Mouse (Mus musculus) T-helper 2 cell (primary cell): Measurements from ENCODE around the gene Rps15.

Source experiments
- in situ Hi-C: fragments of 300-600 bp; cut with MboI, MseI; formaldehyde crosslinking; loops from one replicate; pipeline ENCODE4 v1.15.1; 2025; ENCODE audit warnings: high pct_unique_total_duplicates

Rps15 gene

GRCm38 (mm10) chr10:80315315-80315714 is 23.1 kb downstream of the Rps15 start:
- in situ Hi-C loops, result no loop called here

- in situ Hi-C loops, result no loop called here
Measured at GRCm38 (mm10) chr10:80316359-80316781, 24.1 kb downstream of the Rps15 start.

GRCm38 (mm10) chr10:80317011-80317410 is 24.8 kb downstream of the Rps15 start:
- in situ Hi-C loops, result no loop called here

- in situ Hi-C loops, result no loop called here
Measured at GRCm38 (mm10) chr10:80320340-80320760, 28.1 kb downstream of the Rps15 start, which contains the start of gene 2310011J03Rik. TSS of gene 2310011J03Rik (minus strand) at chr10:80320537.

GRCm38 (mm10) chr10:80321014-80321669 is 28.9 kb downstream of the Rps15 start:
- in situ Hi-C loops, result no loop called here

GRCm38 (mm10) chr10:80321670-80322581 is 29.7 kb downstream of the Rps15 start:
- in situ Hi-C loops, result no loop called here

GRCm38 (mm10) chr10:80322811-80323211 is 30.6 kb downstream of the Rps15 start:
- in situ Hi-C loops, result no loop called here

- in situ Hi-C loops, result no loop called here
Measured at GRCm38 (mm10) chr10:80323261-80324119, 31.2 kb downstream of the Rps15 start.

- in situ Hi-C loops, result no loop called here
Measured at GRCm38 (mm10) chr10:80324120-80325037, 32.1 kb downstream of the Rps15 start.

GRCm38 (mm10) chr10:80325045-80325444 is 32.8 kb downstream of the Rps15 start:
- in situ Hi-C loops, result no loop called here

GRCm38 (mm10) chr10:80329273-80330081 is 37.2 kb downstream of the Rps15 start, which contains the start of the genes Pcsk4 and Reep6:
TSS of gene Pcsk4 (minus strand) at chr10:80329498.
TSS of gene Reep6 (plus strand) at chr10:80329953.
- in situ Hi-C loops, result no loop called here

GRCm38 (mm10) chr10:80330084-80330483 is 37.8 kb downstream of the Rps15 start:
- in situ Hi-C loops, result no loop called here

- in situ Hi-C loops, result no loop called here
Measured at GRCm38 (mm10) chr10:80330888-80331287, 38.6 kb downstream of the Rps15 start.

- in situ Hi-C loops, result no loop called here
Measured at GRCm38 (mm10) chr10:80331636-80332524, 39.6 kb downstream of the Rps15 start.

GRCm38 (mm10) chr10:80332525-80332989 is 40.3 kb downstream of the Rps15 start:
- in situ Hi-C loops, result no loop called here

- in situ Hi-C loops, result no loop called here
Measured at GRCm38 (mm10) chr10:80336263-80336662, 44.0 kb downstream of the Rps15 start.

- in situ Hi-C loops, result no loop called here
Measured at GRCm38 (mm10) chr10:80339941-80340750, 47.9 kb downstream of the Rps15 start.

- in situ Hi-C loops, result no loop called here
Measured at GRCm38 (mm10) chr10:80341026-80341425, 48.8 kb downstream of the Rps15 start.
